Mouse (Mus musculus): Measurements from ENCODE around the gene Pdha1. TPM values are rescaled to one million over a fixed set of nuclear protein-coding genes. Genes with fewer than 3 reads are reported as not detected.

Pdha1 gene
- polyA plus RNA-seq (2014; fragmentation: Nextera tagmentation; extraction: Ambion mirVana): 120 and 126 TPM in 2 replicates

- H3K4me1 ChIP-seq (ENCODE audit: control insufficient read depth, insufficient read depth, low read length): no peaks in the 10 kb centered on the region
- 21% methylated on average over 59 of the region's 67 CpGs for WGBS
Measured at GRCm38 (mm10) chrX:160137861-160138717, at the start of gene Pdha1. Pdha1 (minus strand) TSS chrX:160138413.

GRCm38 (mm10) chrX:160179032-160179431 lies 40.8 kb upstream of the Pdha1 start:
- H3K4me1 ChIP-seq (ENCODE audit: control insufficient read depth, insufficient read depth, low read length): no peaks in the 10 kb centered on the region
- no peak overlapping the region for H3K27ac ChIP-seq (ENCODE audit: low read length)
- no peak for ATAC-seq (ENCODE audit: insufficient number of reproducible peaks, insufficient read depth, low FRiP score, low read depth)
- no peak overlapping the region for H3K4me2 ChIP-seq (replicated peaks; ENCODE audit: low read depth, low read length)
- H3K4me3 ChIP-seq (ENCODE audit: low read depth, low read length): no peak overlapping the region
- WGBS: 68% methylated on average over 3 of the region's 3 CpGs
- H3K27me3 ChIP-seq (ENCODE audit: control insufficient read depth, insufficient read depth, low read length): no peaks in the 10 kb centered on the region
- no peaks in the 10 kb centered on the region for H3K9me3 ChIP-seq (ENCODE audit: control insufficient read depth, low read depth, low read length)
- no peaks in the 10 kb centered on the region for H3K36me3 ChIP-seq (ENCODE audit: control insufficient read depth, insufficient read depth, low read length)
- H3K9ac ChIP-seq (replicated peaks; ENCODE audit: low read depth, low read length): no peak overlapping the region

More at GRCm38 (mm10) chrX:160137861-160138717, at the start of gene Pdha1:
- ATAC-seq (ENCODE audit: insufficient number of reproducible peaks, insufficient read depth, low FRiP score, low read depth): peak; percentile 95
- Histone ChIP-seq H3K36me3 (ENCODE audit: control insufficient read depth, insufficient read depth, low read length) (no peaks in the 10 kb centered on the region), H3K27me3 (ENCODE audit: control insufficient read depth, insufficient read depth, low read length) (no peaks in the 10 kb centered on the region), H3K9me3 (ENCODE audit: control insufficient read depth, low read depth, low read length) (no peaks in the 10 kb centered on the region), H3K4me3 (ENCODE audit: low read depth, low read length) (peak within 1 kb of the TSS; percentile 46), H3K27ac (ENCODE audit: low read length) (peak within 1 kb of the TSS; percentile 94), H3K9ac (replicated peaks; ENCODE audit: low read depth, low read length) (peak within 1 kb of the TSS; percentile 69), H3K4me2 (replicated peaks; ENCODE audit: low read depth, low read length) (peak within 1 kb of the TSS; percentile 51)

DNA sequence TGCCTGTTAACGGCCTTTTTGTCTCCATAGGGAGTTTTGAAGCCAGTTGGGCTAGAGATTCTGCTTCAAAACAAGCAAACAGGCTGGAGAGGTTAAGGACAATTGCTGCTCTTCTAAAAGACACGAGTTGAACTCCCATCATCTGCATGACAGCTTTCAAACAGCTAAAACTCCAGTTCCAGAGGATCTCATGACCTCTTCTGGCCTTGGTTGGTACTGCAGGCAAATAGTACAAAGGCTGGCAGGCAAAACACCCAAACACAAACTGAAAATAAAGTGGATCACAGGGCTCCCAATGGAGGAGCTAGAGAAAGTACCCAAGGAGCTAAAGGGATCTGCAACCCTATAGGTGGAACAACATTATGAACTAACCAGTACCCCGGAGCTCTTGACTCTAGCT lies 31.9 kb upstream of the Pdha1 start:
- Histone ChIP-seq H3K4me2 (replicated peaks; ENCODE audit: low read depth, low read length) (no peak overlapping the region), H3K27ac (ENCODE audit: low read length) (no peak overlapping the region), H3K9ac (replicated peaks; ENCODE audit: low read depth, low read length) (no peak overlapping the region), H3K36me3 (ENCODE audit: control insufficient read depth, insufficient read depth, low read length) (no peaks in the 10 kb centered on the region), H3K4me1 (ENCODE audit: control insufficient read depth, insufficient read depth, low read length) (no peaks in the 10 kb centered on the region), H3K9me3 (ENCODE audit: control insufficient read depth, low read depth, low read length) (no peaks in the 10 kb centered on the region), H3K4me3 (ENCODE audit: low read depth, low read length) (no peak overlapping the region), H3K27me3 (ENCODE audit: control insufficient read depth, insufficient read depth, low read length) (no peaks in the 10 kb centered on the region)
- 20% methylated on average over 2 of the region's 3 CpGs for WGBS
- no peak for ATAC-seq (ENCODE audit: insufficient number of reproducible peaks, insufficient read depth, low FRiP score, low read depth)

- Histone ChIP-seq H3K4me1 (ENCODE audit: control insufficient read depth, insufficient read depth, low read length) (no peaks in the 10 kb centered on the region), H3K27me3 (ENCODE audit: control insufficient read depth, insufficient read depth, low read length) (no peaks in the 10 kb centered on the region), H3K27ac (ENCODE audit: low read length) (no peak overlapping the region), H3K4me2 (replicated peaks; ENCODE audit: low read depth, low read length) (no peak overlapping the region), H3K9ac (replicated peaks; ENCODE audit: low read depth, low read length) (no peak overlapping the region), H3K9me3 (ENCODE audit: control insufficient read depth, low read depth, low read length) (no peaks in the 10 kb centered on the region), H3K4me3 (ENCODE audit: low read depth, low read length) (no peak overlapping the region), H3K36me3 (ENCODE audit: control insufficient read depth, insufficient read depth, low read length) (no peaks in the 10 kb centered on the region)
- WGBS: 44% methylated on average over 6 of the region's 6 CpGs
- no peak for ATAC-seq (ENCODE audit: insufficient number of reproducible peaks, insufficient read depth, low FRiP score, low read depth)
Measured at GRCm38 (mm10) chrX:160166246-160166985, 28.2 kb upstream of the Pdha1 start.

GRCm38 (mm10) chrX:160164259-160164658 lies 26.0 kb upstream of the Pdha1 start:
- WGBS: 74% methylated on average over 3 of the region's 3 CpGs

DNA sequence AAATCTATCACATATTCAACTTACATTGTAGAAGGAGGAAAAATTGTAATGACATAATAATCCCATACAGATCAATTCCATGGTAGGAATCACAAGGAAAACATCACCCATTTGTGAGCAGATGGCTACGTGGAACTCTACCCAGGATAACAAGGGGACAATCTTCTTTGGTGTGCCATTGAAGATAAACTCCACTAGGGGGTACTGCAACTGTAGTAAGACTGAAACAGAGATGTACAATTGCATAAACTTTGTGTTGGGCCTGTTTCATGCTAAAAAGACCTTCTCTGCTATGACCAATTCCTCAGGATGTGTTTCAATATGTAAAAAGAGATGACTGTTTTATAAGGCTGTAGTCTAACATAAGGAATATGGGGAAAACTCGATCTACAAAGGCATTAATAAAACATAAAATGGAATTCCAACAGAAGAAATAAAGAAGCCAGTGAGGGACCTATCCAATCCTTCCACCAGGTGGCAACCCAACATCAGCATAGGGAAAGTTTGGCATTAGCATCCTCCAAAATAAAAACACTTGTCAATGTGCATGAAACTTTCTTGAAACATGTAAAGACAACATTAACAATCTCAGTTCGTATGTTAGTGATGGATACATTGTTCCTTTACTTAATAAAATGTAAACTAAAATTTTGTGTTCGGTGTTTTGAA lies 15.1 kb upstream of the Pdha1 start:
- Histone ChIP-seq H3K9me3 (ENCODE audit: control insufficient read depth, low read depth, low read length) (no peaks in the 10 kb centered on the region), H3K4me3 (ENCODE audit: low read depth, low read length) (no peak overlapping the region), H3K27ac (ENCODE audit: low read length) (no peak overlapping the region), H3K4me1 (ENCODE audit: control insufficient read depth, insufficient read depth, low read length) (no peaks in the 10 kb centered on the region), H3K27me3 (ENCODE audit: control insufficient read depth, insufficient read depth, low read length) (no peaks in the 10 kb centered on the region), H3K9ac (replicated peaks; ENCODE audit: low read depth, low read length) (no peak overlapping the region), H3K4me2 (replicated peaks; ENCODE audit: low read depth, low read length) (no peak overlapping the region), H3K36me3 (ENCODE audit: control insufficient read depth, insufficient read depth, low read length) (no peaks in the 10 kb centered on the region)
- no peak for ATAC-seq (ENCODE audit: insufficient number of reproducible peaks, insufficient read depth, low FRiP score, low read depth)
- WGBS: 59% methylated on average over 4 of the region's 4 CpGs

More at GRCm38 (mm10) chrX:160164259-160164658, 26.0 kb upstream of the Pdha1 start:
- Histone ChIP-seq H3K9me3 (ENCODE audit: control insufficient read depth, low read depth, low read length) (no peaks in the 10 kb centered on the region), H3K27ac (ENCODE audit: low read length) (no peak overlapping the region), H3K27me3 (ENCODE audit: control insufficient read depth, insufficient read depth, low read length) (no peaks in the 10 kb centered on the region), H3K36me3 (ENCODE audit: control insufficient read depth, insufficient read depth, low read length) (no peaks in the 10 kb centered on the region), H3K4me2 (replicated peaks; ENCODE audit: low read depth, low read length) (no peak overlapping the region), H3K4me3 (ENCODE audit: low read depth, low read length) (no peak overlapping the region), H3K9ac (replicated peaks; ENCODE audit: low read depth, low read length) (no peak overlapping the region), H3K4me1 (ENCODE audit: control insufficient read depth, insufficient read depth, low read length) (no peaks in the 10 kb centered on the region)
- ATAC-seq (ENCODE audit: insufficient number of reproducible peaks, insufficient read depth, low FRiP score, low read depth): no peak

DNA sequence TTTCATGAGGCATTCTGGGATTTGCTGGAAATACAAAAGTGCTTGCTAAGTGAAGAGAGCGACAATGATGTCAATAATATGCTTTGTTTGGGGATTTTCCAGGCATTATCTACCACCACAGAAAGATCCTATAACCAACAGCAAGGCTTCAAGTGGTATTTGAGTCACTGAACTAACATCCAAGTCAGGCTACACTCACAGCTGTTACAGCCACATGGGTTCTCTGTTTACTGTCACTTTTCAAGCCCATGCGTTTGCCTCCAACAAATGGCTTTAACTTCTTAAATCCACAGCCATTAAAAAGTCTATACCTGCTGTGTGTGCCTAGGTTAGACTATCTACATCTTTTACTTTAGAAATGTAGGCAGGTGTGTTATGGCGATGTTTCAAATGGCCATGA lies 10.6 kb upstream of the Pdha1 start:
- Histone ChIP-seq H3K27ac (ENCODE audit: low read length) (no peak overlapping the region), H3K9ac (replicated peaks; ENCODE audit: low read depth, low read length) (no peak overlapping the region), H3K36me3 (ENCODE audit: control insufficient read depth, insufficient read depth, low read length) (no peaks in the 10 kb centered on the region), H3K4me2 (replicated peaks; ENCODE audit: low read depth, low read length) (no peak overlapping the region), H3K9me3 (ENCODE audit: control insufficient read depth, low read depth, low read length) (no peaks in the 10 kb centered on the region), H3K4me1 (ENCODE audit: control insufficient read depth, insufficient read depth, low read length) (no peaks in the 10 kb centered on the region), H3K27me3 (ENCODE audit: control insufficient read depth, insufficient read depth, low read length) (no peaks in the 10 kb centered on the region), H3K4me3 (ENCODE audit: low read depth, low read length) (no peak overlapping the region)
- no peak for ATAC-seq (ENCODE audit: insufficient number of reproducible peaks, insufficient read depth, low FRiP score, low read depth)
- WGBS: 86% methylated on average over 3 of the region's 3 CpGs

DNA sequence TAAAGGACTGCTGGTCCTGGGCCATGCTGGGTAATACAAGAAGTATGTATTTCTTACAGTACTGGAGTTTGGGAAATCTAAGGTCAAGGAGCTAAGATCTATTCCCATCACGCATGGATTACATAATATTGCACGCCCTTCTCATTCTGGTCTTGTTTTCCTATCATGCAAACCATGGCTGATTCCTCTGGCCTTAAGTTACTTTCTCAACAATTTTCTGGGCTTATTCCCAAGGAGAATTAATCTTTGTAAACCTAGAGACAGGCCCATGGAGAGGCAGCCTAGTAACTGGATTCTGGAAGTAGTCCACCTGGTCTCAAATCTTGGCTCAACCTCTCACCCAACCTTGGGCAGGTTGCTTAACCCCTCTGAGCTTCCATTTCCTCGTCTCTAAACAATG lies 9.2 kb upstream of the Pdha1 start:
- H3K4me1 ChIP-seq (ENCODE audit: control insufficient read depth, insufficient read depth, low read length): no peaks in the 10 kb centered on the region
- no peak for ATAC-seq (ENCODE audit: insufficient number of reproducible peaks, insufficient read depth, low FRiP score, low read depth)
- no peaks in the 10 kb centered on the region for H3K27me3 ChIP-seq (ENCODE audit: control insufficient read depth, insufficient read depth, low read length)
- WGBS: 67% methylated on average over 3 of the region's 3 CpGs
- no peak overlapping the region for H3K27ac ChIP-seq (ENCODE audit: low read length)
- H3K9ac ChIP-seq (replicated peaks; ENCODE audit: low read depth, low read length): no peak overlapping the region
- no peaks in the 10 kb centered on the region for H3K9me3 ChIP-seq (ENCODE audit: control insufficient read depth, low read depth, low read length)
- H3K4me2 ChIP-seq (replicated peaks; ENCODE audit: low read depth, low read length): no peak overlapping the region
- H3K4me3 ChIP-seq (ENCODE audit: low read depth, low read length): no peak overlapping the region
- no peaks in the 10 kb centered on the region for H3K36me3 ChIP-seq (ENCODE audit: control insufficient read depth, insufficient read depth, low read length)

All from stomach, embryonic 14.5 days (tissue).